Mouse (Mus musculus) lung, postnatal 0 days (tissue): ENCODE data around the gene Eps15. TPM values are rescaled to one million over a fixed set of nuclear protein-coding genes. Genes with fewer than 3 reads are reported as not detected.

Source experiments
- ATAC-seq: fragments of 200-750 bp; cut with Nextera tagmentation; 2 replicates; pipeline ENCODE4 v1.8.0; 2017; ENCODE audit warnings: moderate library complexity
- DNase-seq: peaks from one replicate; pipeline ENCODE4 v3.0.0-alpha.2; 2016; ENCODE audit warnings: low spot score
- H3K27ac ChIP-seq: fragments of 300-500 bp; sonication (generic); 2 replicates; pipeline ENCODE4 v1.5.1; 2014; ENCODE audit warnings: antibody characterized with exemption, mild to moderate bottlenecking, low read length, mixed read lengths
- H3K27me3 ChIP-seq: fragments of 300-500 bp; sonication (generic); replicated peaks from 2 replicates; pipeline ENCODE4 v1.6.1; 2014; ENCODE audit warnings: low read length, mixed read lengths; ENCODE audit not compliant: insufficient read depth
- H3K36me3 ChIP-seq: fragments of 300-500 bp; sonication (generic); 2 replicates; pipeline ENCODE4 v1.6.1; 2014; ENCODE audit warnings: low read length, mixed read lengths; ENCODE audit not compliant: insufficient read depth
- H3K4me1 ChIP-seq: fragments of 300-500 bp; sonication (generic); 2 replicates; pipeline ENCODE4 v1.6.1; 2014; ENCODE audit warnings: antibody characterized with exemption, low read depth, low read length, mixed read lengths; ENCODE audit not compliant: insufficient read depth
- H3K4me2 ChIP-seq: fragments of 300-500 bp; sonication (generic); replicated peaks from 2 replicates; pipeline ENCODE4 v1.6.1; 2014; ENCODE audit warnings: low read depth, mild to moderate bottlenecking, low read length, moderate library complexity, mixed read lengths
- H3K4me3 ChIP-seq: fragments of 300-500 bp; sonication (generic); 2 replicates; pipeline ENCODE4 v1.5.1; 2014; ENCODE audit warnings: low read depth, low read length
- H3K9ac ChIP-seq: fragments of 300-500 bp; sonication (generic); replicated peaks from 2 replicates; pipeline ENCODE4 v1.6.1; 2014; ENCODE audit warnings: low read depth, mild to moderate bottlenecking
- H3K9me3 ChIP-seq: fragments of 300-500 bp; sonication (generic); 2 replicates; pipeline ENCODE4 v1.6.1; 2016; ENCODE audit warnings: low read length, mixed read lengths
- CTCF ChIP-seq: IDR thresholded peaks from 2 replicates; pipeline ENCODE4 v1.5.1; 2016; ENCODE audit warnings: antibody characterized with exemption, mild to moderate bottlenecking
- EP300 ChIP-seq: IDR thresholded peaks from 2 replicates; pipeline ENCODE4 v1.6.1; 2016; ENCODE audit warnings: antibody characterized with exemption, mild to moderate bottlenecking, control low read depth
- WGBS: fragments of 180-500 bp; shearing (Covaris S2); extraction: QIAGEN DNeasy Blood & Tissue Kit; methylation state at CpG from one replicate; pipeline ENCODE4 v1.1.7; 2014; 5-methylcytosine and 5-hydroxymethylcytosine counted together
- polyA plus RNA-seq: library from polyadenylated mRNA; unstranded; fragments of >200 nt; fragmentation: Nextera tagmentation; extraction: Ambion mirVana; gene quantifications from 2 replicates; pipeline ENCODE4 v1.2.1, GENCODE M21; 2015

Gene Eps15
- 31.0 and 37.0 TPM in 2 replicates for polyA plus RNA-seq

DNA sequence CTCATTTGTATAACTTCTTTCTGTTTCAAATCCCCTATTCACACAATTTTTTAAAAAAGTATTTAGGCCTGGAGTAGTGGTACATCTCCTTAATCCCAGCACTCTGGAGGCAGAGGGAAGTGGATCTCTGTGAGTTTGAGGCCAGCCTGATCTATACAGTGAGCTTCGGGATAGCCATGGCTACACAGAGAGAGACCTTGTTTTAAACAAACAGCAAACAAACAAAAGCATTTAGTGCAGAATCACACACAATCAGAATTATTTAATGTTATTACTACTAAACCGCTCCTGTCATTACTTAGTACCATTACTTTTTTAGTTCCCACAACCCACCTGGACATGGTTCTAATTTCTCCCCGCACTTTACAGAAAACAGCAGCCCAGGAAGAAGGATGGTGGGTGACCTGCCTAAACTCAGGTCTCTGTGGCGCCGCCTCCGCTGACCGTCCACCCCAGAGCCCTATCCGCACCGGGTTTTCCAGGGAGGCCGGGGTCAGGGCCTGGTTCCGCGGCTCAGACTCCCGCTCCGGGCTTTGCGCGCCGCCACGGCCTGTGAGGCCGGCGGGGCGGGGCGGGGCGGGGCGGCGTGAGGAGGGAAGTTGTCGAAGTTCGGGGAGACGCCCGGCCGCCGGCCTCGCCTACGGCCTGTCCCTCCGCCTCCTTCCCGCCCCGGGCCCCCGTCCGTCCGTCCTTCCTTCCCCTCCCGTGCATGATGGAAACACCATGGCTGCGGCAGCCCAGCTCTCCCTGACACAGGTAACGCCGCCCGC lies at the start of gene Eps15:
Gene Eps15, plus strand, starts transcription at position 580 of the 770 bp plus-strand sequence.
- TF ChIP-seq CTCF (peak; percentile 1; the same call in 1 of the 2 replicates), EP300 (no peak)
- Histone ChIP-seq H3K4me3 (peak within 1 kb of the TSS; percentile 93), H3K9me3 (no peaks in the 10 kb centered on the region), H3K36me3 (no peaks in the 10 kb centered on the region), H3K27me3 (no peaks in the 10 kb centered on the region), H3K9ac (peak within 1 kb of the TSS; percentile 87), H3K27ac (peak within 1 kb of the TSS; percentile 95), H3K4me1 (peaks cover 15% of the 10 kb centered on the region; the same call in 1 of the 2 replicates), H3K4me2 (peak within 1 kb of the TSS; percentile 83)
- ATAC-seq: peak; percentile 98
- DNase-seq: peak; percentile 96
- 8% methylated on average over 18 of the region's 44 CpGs for WGBS

DNA sequence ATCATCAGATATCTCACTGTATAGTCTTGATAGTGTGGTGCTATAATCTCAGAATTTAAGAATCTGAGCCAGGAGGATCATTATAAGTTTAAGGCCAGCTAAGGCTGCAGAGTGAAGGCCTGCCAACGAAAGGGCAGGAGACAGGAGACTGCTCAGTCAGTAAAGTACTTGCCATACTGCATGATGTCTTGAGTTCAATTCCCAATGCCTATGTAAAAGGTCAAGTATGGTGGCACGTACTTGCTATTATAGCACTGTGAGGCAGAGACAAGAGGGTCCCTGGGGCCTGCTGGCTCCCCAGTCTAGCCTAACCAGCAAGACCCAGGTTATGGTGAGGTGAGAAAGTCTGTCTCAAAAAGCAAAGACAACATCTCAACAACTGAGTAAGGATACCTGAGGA lies 45.9 kb upstream of the Eps15 start, which contains the start of gene Calr4:
Gene Calr4, plus strand, starts transcription at position 301 of the 400 bp plus-strand sequence.
- ATAC-seq (no peak), DNase-seq (no peak)
- no peaks in the 10 kb centered on the region for H3K27me3 ChIP-seq
- no peak within 1 kb of the TSS for H3K27ac ChIP-seq
- no peak within 1 kb of the TSS for H3K4me3 ChIP-seq
- no peak within 1 kb of the TSS for H3K9ac ChIP-seq
- WGBS: 86% methylated on average over 2 of the region's 2 CpGs
- H3K9me3 ChIP-seq: no peaks in the 10 kb centered on the region
- H3K4me2 ChIP-seq: no peak within 1 kb of the TSS
- TF ChIP-seq EP300 (no peak), CTCF (no peak)
- H3K36me3 ChIP-seq: no peaks in the 10 kb centered on the region
- no peaks in the 10 kb centered on the region for H3K4me1 ChIP-seq

DNA sequence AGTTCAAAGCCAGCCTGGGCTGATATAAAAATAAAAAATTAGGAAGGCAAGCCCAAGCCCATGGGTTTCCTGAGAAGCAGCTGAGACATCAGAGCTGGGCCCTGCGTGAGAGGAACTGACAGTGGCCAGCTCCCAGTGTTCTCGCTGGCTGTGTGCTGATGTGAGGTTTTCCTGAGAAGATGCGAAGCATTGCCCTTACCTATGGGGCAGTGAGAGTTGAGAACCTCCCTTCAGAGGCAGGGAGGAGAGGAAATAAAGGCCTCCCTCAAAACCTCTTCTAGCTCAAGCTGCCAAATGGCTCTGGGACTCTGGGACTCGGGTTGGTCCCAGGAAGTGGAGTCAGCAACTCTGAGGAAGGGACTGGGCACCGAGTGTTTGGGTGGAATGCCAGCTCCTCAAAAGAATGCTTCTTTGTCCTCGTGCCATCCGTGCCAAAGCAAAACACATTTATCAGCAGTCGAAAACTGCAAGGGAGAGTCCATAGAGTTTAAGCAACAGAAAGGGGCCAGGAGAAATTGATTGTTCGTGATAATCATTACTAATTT lies 45.2 kb upstream of the Eps15 start:
- H3K4me2 ChIP-seq: no peak overlapping the region
- H3K27ac ChIP-seq: no peak overlapping the region
- H3K9ac ChIP-seq: no peak overlapping the region
- DNase-seq (no peak), ATAC-seq (no peak)
- H3K4me1 ChIP-seq: no peaks in the 10 kb centered on the region
- no peaks in the 10 kb centered on the region for H3K9me3 ChIP-seq
- 54% methylated on average over 9 of the region's 9 CpGs for WGBS
- no peak overlapping the region for H3K4me3 ChIP-seq
- no peaks in the 10 kb centered on the region for H3K27me3 ChIP-seq
- TF ChIP-seq CTCF: no peak
- TF ChIP-seq EP300: no peak
- no peaks in the 10 kb centered on the region for H3K36me3 ChIP-seq

DNA sequence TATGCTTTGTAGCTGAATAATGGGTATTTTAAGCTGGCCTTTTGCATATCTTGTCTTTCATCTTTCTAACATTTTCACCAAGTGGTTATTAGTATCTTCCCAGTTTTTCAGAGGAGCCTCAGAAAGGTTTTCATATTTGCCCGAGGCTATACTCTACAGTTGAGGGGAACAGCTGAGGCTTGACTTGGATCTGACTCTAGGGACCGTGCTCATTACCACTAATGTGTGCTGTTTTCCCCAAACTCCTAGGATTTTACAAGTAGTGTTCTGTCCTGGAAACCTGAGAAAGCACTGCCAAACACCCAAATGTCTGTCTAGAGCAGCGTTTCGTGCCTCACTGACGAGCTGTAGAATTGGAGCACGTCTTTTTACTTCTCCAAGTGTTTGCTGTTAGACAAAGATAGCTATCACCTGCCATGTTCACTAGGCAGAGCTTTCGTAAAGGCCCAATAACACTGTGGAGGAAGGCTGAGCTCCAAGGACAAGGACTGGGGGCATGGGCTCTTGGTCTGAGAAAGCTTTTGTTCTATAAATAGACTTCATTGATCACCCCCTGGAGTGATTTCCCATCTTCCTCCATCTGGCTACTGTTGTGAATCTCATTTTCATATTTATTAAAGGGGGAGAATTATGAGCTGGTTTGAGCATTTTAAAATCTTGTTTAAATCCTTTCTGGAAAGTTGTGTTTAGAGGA lies 43.7 kb upstream of the Eps15 start:
- no peaks in the 10 kb centered on the region for H3K27me3 ChIP-seq
- no peak overlapping the region for H3K4me2 ChIP-seq
- H3K4me3 ChIP-seq: no peak overlapping the region
- no peaks in the 10 kb centered on the region for H3K4me1 ChIP-seq
- H3K9me3 ChIP-seq: no peaks in the 10 kb centered on the region
- no peak overlapping the region for H3K9ac ChIP-seq
- 69% methylated on average over 7 of the region's 7 CpGs for WGBS
- ATAC-seq: no peak
- DNase-seq: no peak
- no peak overlapping the region for H3K27ac ChIP-seq
- H3K36me3 ChIP-seq: no peaks in the 10 kb centered on the region
- TF ChIP-seq CTCF (no peak), EP300 (no peak)

DNA sequence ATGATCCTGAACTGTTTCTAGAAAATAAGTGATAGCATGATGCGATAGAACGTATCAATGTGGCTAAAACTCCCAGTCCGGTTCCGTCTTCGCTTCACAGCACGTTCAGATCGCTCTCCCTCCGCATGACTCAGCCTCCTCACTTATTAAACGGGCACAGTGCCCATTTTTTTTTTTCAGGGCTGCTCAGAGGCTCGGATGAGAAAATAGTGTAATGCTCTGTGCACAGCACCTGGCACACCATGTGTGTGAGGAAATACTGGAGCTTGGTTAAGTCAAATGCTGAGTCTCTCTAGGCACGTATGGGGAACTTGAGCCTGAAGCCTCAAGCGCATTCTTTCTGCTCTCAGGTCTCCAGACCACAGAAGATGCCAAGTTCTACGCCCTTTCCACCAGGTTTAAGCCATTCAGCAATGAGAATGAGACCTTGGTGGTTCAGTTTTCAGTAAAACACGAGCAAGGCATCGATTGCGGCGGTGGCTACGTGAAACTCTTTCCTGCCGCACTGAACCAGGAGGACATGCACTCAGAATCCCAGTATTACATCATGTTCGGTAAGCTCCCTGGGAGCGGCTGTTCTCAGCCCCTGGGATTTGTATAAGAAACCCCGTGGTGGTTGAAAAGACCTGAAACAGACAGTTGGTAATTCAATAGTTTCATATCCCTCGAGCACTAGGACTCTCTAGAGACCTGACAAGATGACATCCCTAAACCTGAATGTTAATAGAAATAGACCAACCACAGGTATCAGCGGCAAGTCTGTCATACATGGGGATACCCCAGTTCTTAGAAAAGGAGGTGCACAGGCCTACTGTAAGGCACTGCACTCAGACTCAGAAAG lies 41.4 kb upstream of the Eps15 start:
- H3K4me3 ChIP-seq: no peak overlapping the region
- no peaks in the 10 kb centered on the region for H3K9me3 ChIP-seq
- H3K27ac ChIP-seq: no peak overlapping the region
- H3K4me1 ChIP-seq: no peaks in the 10 kb centered on the region
- no peaks in the 10 kb centered on the region for H3K36me3 ChIP-seq
- H3K4me2 ChIP-seq: no peak overlapping the region
- TF ChIP-seq CTCF (no peak), EP300 (no peak)
- 75% methylated on average over 24 of the region's 24 CpGs for WGBS
- no peak overlapping the region for H3K9ac ChIP-seq
- ATAC-seq: no peak
- no peaks in the 10 kb centered on the region for H3K27me3 ChIP-seq
- DNase-seq: no peak

DNA sequence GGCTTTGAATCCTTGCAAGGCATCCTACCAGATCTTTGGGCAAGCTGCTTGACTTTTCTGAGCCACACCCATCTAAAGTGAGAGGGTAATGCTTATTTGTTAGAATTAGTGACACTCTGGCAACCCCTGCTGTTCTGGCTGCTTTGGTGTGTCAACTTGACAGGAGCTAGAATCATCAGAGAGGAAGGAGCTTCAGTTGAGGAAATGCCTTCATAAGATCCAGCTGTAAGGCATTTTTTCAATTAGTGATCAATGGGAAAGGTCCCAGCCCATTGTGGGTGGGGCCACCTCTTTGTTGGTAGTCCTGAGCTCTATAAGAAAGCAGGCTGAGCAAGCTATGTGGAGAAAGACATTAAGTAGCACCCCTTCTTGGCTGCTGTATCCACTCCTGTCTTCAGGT lies 38.8 kb upstream of the Eps15 start:
- H3K27me3 ChIP-seq: no peaks in the 10 kb centered on the region
- H3K9me3 ChIP-seq: no peaks in the 10 kb centered on the region
- H3K9ac ChIP-seq: no peak overlapping the region
- no peak overlapping the region for H3K4me2 ChIP-seq
- ATAC-seq (no peak), DNase-seq (no peak)
- no peaks in the 10 kb centered on the region for H3K36me3 ChIP-seq
- no peak overlapping the region for H3K27ac ChIP-seq
- H3K4me3 ChIP-seq: no peak overlapping the region
- no peak for TF ChIP-seq CTCF
- no peak for TF ChIP-seq EP300
- H3K4me1 ChIP-seq: no peaks in the 10 kb centered on the region
